Mouse (Mus musculus): ENCODE measurements around the gene Zfp157. TPM values are rescaled to one million over a fixed set of nuclear protein-coding genes. Genes with fewer than 3 reads are reported as not detected.
"Not testable (repeated sequence)": the region's sequence is repeated elsewhere in the genome, so short reads cannot be mapped to it uniquely, and the experiment has no call there.

The Zfp157 gene
- polyA plus RNA-seq (2017; shearing (Covaris generic)) = 10 to 100 TPM; 14.6 to 18.4 TPM

GRCm38 (mm10) chr5:138441286-138442194, at the start of gene Zfp157:
TSS of gene Zfp157 (plus strand) at chr5:138441468.
- ATAC-seq = peak; percentile 100

- ATAC-seq = no peak
Measured at GRCm38 (mm10) chr5:138397795-138398337, 43.4 kb upstream of the Zfp157 start.

GRCm38 (mm10) chr5:138400431-138400830, 40.8 kb upstream of the Zfp157 start:
- ATAC-seq = not testable (repeated sequence)

- no peak for ATAC-seq
Measured at GRCm38 (mm10) chr5:138458371-138458770, 17.1 kb downstream of the Zfp157 start.

- no peak for ATAC-seq
Measured at GRCm38 (mm10) chr5:138459107-138459506, 17.8 kb downstream of the Zfp157 start.

GRCm38 (mm10) chr5:138473601-138474000, 32.3 kb downstream of the Zfp157 start:
- ATAC-seq = no peak

- ATAC-seq = not testable (repeated sequence)
Measured at GRCm38 (mm10) chr5:138504548-138504947, 63.3 kb downstream of the Zfp157 start.

Other genes with a start within 250 kb of the Zfp157 start
- under 1 TPM; 0.42 to 0.51 TPM for gene Mblac1, start 247.2 kb upstream of the Zfp157 start, polyA plus RNA-seq (2017; shearing (Covaris generic))
- under 1 TPM; 0.16 to 0.18 TPM for gene Nxpe5, start 215.6 kb upstream of the Zfp157 start, polyA plus RNA-seq (2017; shearing (Covaris generic))
- 100 to 1,000 TPM; 112 to 123 TPM for gene Lamtor4, start 186.0 kb upstream of the Zfp157 start, polyA plus RNA-seq (2017; shearing (Covaris generic))
- 1 to 10 TPM; 3.9 to 4.7 TPM for gene BC037034, start 177.4 kb upstream of the Zfp157 start, polyA plus RNA-seq (2017; shearing (Covaris generic))
- under 1 TPM; 0.43 to 0.49 TPM for gene Gal3st4, start 168.6 kb upstream of the Zfp157 start, polyA plus RNA-seq (2017; shearing (Covaris generic))
- gene Gm43720, start 161.5 kb upstream of the Zfp157 start, polyA plus RNA-seq (2017; shearing (Covaris generic)) = not detected
- gene Gpc2, start 161.5 kb upstream of the Zfp157 start, polyA plus RNA-seq (2017; shearing (Covaris generic)) = not detected
- under 1 TPM; 0.13 to 0.62 TPM for gene Stag3, start 161.2 kb upstream of the Zfp157 start, polyA plus RNA-seq (2017; shearing (Covaris generic))
- 10 to 100 TPM; 10.4 to 12.3 TPM for gene Pvrig, start 99.5 kb upstream of the Zfp157 start, polyA plus RNA-seq (2017; shearing (Covaris generic))
- not detected for gene 1700123K08Rik, start 123.2 kb downstream of the Zfp157 start, polyA plus RNA-seq (2017; shearing (Covaris generic))
- 10 to 100 TPM; 43.5 to 49.3 TPM for gene Zfp68, start 178.3 kb downstream of the Zfp157 start, polyA plus RNA-seq (2017; shearing (Covaris generic))
- 1 to 10 TPM; 7.7 to 7.8 TPM for gene A430033K04Rik, start 181.4 kb downstream of the Zfp157 start, polyA plus RNA-seq (2017; shearing (Covaris generic))

Measured in activated CD4-positive, CD25-positive, alpha-beta regulatory T cell, adult 4 months (primary cell).